Mouse (Mus musculus) ES-E14 (cell line): Measurements from ENCODE around the gene Elavl1. TPM values are rescaled to one million over a fixed set of nuclear protein-coding genes. Genes with fewer than 3 reads are reported as not detected.

Source experiments
- DNase-seq: peaks from one replicate; pipeline ENCODE4 v3.0.0-alpha.2; 2013; ENCODE audit warnings: low read depth, low spot score
- H3K27ac ChIP-seq: 2 replicates; pipeline ENCODE4 v1.5.1; 2012; ENCODE audit warnings: low read depth, mild to moderate bottlenecking, low read length, moderate library complexity, mixed read lengths; ENCODE audit not compliant: poor library complexity, insufficient read depth, severe bottlenecking
- H3K36me3 ChIP-seq: 2 replicates; pipeline ENCODE4 v1.6.1; 2012; ENCODE audit warnings: mild to moderate bottlenecking, low read length, moderate library complexity, mixed read lengths; ENCODE audit not compliant: control insufficient read depth, poor library complexity, insufficient read depth, severe bottlenecking
- H3K4me1 ChIP-seq, 2 experiments: fragments of 150-350 bp in 1 of 2; sonication (generic) in 1 of 2; 2 replicates each; pipeline ENCODE4 v1.6.1; 2012; ENCODE audit warnings: low read length in 2 of 2, mild to moderate bottlenecking in 1 of 2, mixed read lengths in 1 of 2; ENCODE audit not compliant: control insufficient read depth in 2 of 2, insufficient read depth in 2 of 2, poor library complexity in 1 of 2
- H3K4me3 ChIP-seq, 2 experiments: fragments of 150-350 bp in 1 of 2; sonication (generic) in 1 of 2; 2 replicates each; pipeline ENCODE4 v1.5.1; 2012; ENCODE audit warnings: low read length in 2 of 2, low read depth in 1 of 2, mild to moderate bottlenecking in 1 of 2, mixed read lengths in 1 of 2; ENCODE audit not compliant: insufficient read depth in 1 of 2, poor library complexity in 1 of 2, severe bottlenecking in 1 of 2
- H3K9ac ChIP-seq: 2 replicates; pipeline ENCODE4 v1.6.1; 2012; ENCODE audit warnings: low read depth, mild to moderate bottlenecking, low read length, mixed read lengths; ENCODE audit not compliant: poor library complexity, insufficient read depth, severe bottlenecking
- H3K9me3 ChIP-seq: fragments of 150-350 bp; sonication (generic); 2 replicates; pipeline ENCODE4 v1.6.1; 2012; ENCODE audit warnings: low read depth, mild to moderate bottlenecking, low read length; ENCODE audit not compliant: control insufficient read depth, insufficient read depth
- CHD2 ChIP-seq: IDR thresholded peaks from 2 replicates; pipeline ENCODE4 v1.6.1; 2014; ENCODE audit warnings: mild to moderate bottlenecking, low read depth, low read length, inconsistent platforms
- HCFC1 ChIP-seq: IDR thresholded peaks from 2 replicates; pipeline ENCODE4 v1.6.1; 2012; ENCODE audit warnings: low read length, inconsistent platforms, borderline replicate concordance; ENCODE audit not compliant: insufficient read depth
- MAFK ChIP-seq: IDR thresholded peaks from 2 replicates; pipeline ENCODE4 v1.6.1; 2014; ENCODE audit warnings: mild to moderate bottlenecking, low read depth, low read length, inconsistent platforms; ENCODE audit not compliant: insufficient read depth
- ZC3H11A ChIP-seq: IDR thresholded peaks from 2 replicates; pipeline ENCODE4 v1.6.1; 2012; ENCODE audit warnings: low read depth, mild to moderate bottlenecking, inconsistent platforms, low read length, borderline replicate concordance
- ZNF384 ChIP-seq: IDR thresholded peaks from 2 replicates; pipeline ENCODE4 v1.6.1; 2012; ENCODE audit warnings: low read depth, low read length, inconsistent platforms
- in situ Hi-C, 2 experiments: fragments of 600-800 bp; cut with MboI; formaldehyde crosslinking; loops; one replicate each; pipeline ENCODE4 v1.15.1; 2025; ENCODE audit warnings: low sequenced_read_pairs in 2 of 2, inconsistent platforms in 1 of 2; ENCODE audit not compliant: unreplicated experiment in 2 of 2
- total RNA-seq: library from RNA; depleted of rRNA; stranded (reverse); fragments of 300-350 nt; gene quantifications from 2 replicates; pipeline ENCODE4 v1.2.3, GENCODE M21; 2012; rRNA removed

Gene Elavl1
- 43.2 and 73.6 TPM in 2 replicates for total RNA-seq

- Histone ChIP-seq H3K4me3 (peak within 1 kb of the TSS; percentile 90 to 99), H3K36me3 (peaks cover 16% of the 10 kb centered on the region), H3K9ac (peak within 1 kb of the TSS; percentile 91), H3K9me3 (no peaks in the 10 kb centered on the region), H3K4me1 (0 out of 4 replicates have a peak, but pooled peaks cover 2 to 3% of the 10 kb centered on the region in 2 experiments), H3K27ac (peak within 1 kb of the TSS; percentile 16)
- TF ChIP-seq CHD2 (peak; percentile 87), HCFC1 (no peak), ZNF384 (no peak), ZC3H11A (no peak), MAFK (no peak)
- in situ Hi-C loops, result no loop called here
- peak; percentile 78 for DNase-seq
Observed at GRCm38 (mm10) chr8:4324983-4325750, at the start of gene Elavl1, which contains the start of gene Ccl25. TSS of gene Elavl1 (minus strand) at chr8:4325413. TSS of gene Ccl25 (plus strand) at chr8:4325210.

GRCm38 (mm10) chr8:4372657-4373056 is 47.4 kb upstream of the Elavl1 start:
- H3K27ac ChIP-seq, result no peak overlapping the region
- peak; percentile 95 for TF ChIP-seq ZNF384
- no peak for TF ChIP-seq CHD2
- no peaks in the 10 kb centered on the region for H3K9me3 ChIP-seq
- in situ Hi-C loops, result no loop called here
- no peak overlapping the region for H3K4me3 ChIP-seq
- H3K4me1 ChIP-seq, result no peaks in the 10 kb centered on the region
- H3K9ac ChIP-seq, result no peak overlapping the region
- DNase-seq, result no peak
- H3K36me3 ChIP-seq, result no peaks in the 10 kb centered on the region

- Histone ChIP-seq H3K4me3 (no peak overlapping the region), H3K9ac (no peak overlapping the region), H3K27ac (no peak overlapping the region), H3K4me1 (peaks cover 0 to 3% of the 10 kb centered on the region in 2 experiments; a peak in 1 of 4 replicates), H3K9me3 (no peaks in the 10 kb centered on the region), H3K36me3 (no peaks in the 10 kb centered on the region)
- in situ Hi-C loops, result no loop called here
- TF ChIP-seq ZNF384, result no peak
- no peak for TF ChIP-seq MAFK
- no peak for TF ChIP-seq CHD2
- TF ChIP-seq HCFC1, result no peak
- TF ChIP-seq ZC3H11A, result peak; percentile 88; the same call in 1 of the 2 replicates
- peak; percentile 61 for DNase-seq
Observed at GRCm38 (mm10) chr8:4370078-4370477, 44.9 kb upstream of the Elavl1 start.

- Histone ChIP-seq H3K27ac (no peak overlapping the region), H3K4me1 (peaks cover 0 to 3% of the 10 kb centered on the region in 2 experiments; a peak in 1 of 4 replicates), H3K36me3 (no peaks in the 10 kb centered on the region), H3K9me3 (no peaks in the 10 kb centered on the region), H3K9ac (no peak overlapping the region), H3K4me3 (no peak overlapping the region)
- DNase-seq, result no peak
- in situ Hi-C loops, result no loop called here
- TF ChIP-seq HCFC1 (no peak), ZNF384 (no peak), MAFK (no peak), ZC3H11A (no peak), CHD2 (no peak)
Observed at GRCm38 (mm10) chr8:4368470-4368869, 43.3 kb upstream of the Elavl1 start.
